Mouse (Mus musculus): ENCODE measurements around the gene Agap2. TPM values are rescaled to one million over a fixed set of nuclear protein-coding genes. Genes with fewer than 3 reads are reported as not detected.

Gene Agap2
- polyA plus RNA-seq, 1 experiment: 15.6 TPM

GRCm38 (mm10) chr10:127092742-127093141, 17.7 kb downstream of the Agap2 start:
- TF ChIP-seq POLR2A (IDR thresholded peaks at IDR 0.05; ENCODE audit: low read depth, low read length) (no peak), CTCF (IDR thresholded peaks at IDR 0.05; ENCODE audit: extremely low read depth, insufficient read length, insufficient replicate concordance, low read depth, low read length) (no peak)
- 39% methylated on average over 4 of the region's 4 CpGs for WGBS
- H3K27ac ChIP-seq (ENCODE audit: insufficient read depth, low read depth, low read length): no peak overlapping the region
- H3K4me1 ChIP-seq (ENCODE audit: control insufficient read depth, insufficient read depth, insufficient read length, low read length): peaks cover 13% of the 10 kb centered on the region
- H3K36me3 ChIP-seq (ENCODE audit: control insufficient read depth, insufficient read depth, low read length): peaks cover 23% of the 10 kb centered on the region
- H3K4me3 ChIP-seq (ENCODE audit: low read depth, low read length): no peak overlapping the region
- peaks cover 15% of the 10 kb centered on the region for H3K27me3 ChIP-seq (ENCODE audit: control insufficient read depth, insufficient read depth, low read length)

DNA sequence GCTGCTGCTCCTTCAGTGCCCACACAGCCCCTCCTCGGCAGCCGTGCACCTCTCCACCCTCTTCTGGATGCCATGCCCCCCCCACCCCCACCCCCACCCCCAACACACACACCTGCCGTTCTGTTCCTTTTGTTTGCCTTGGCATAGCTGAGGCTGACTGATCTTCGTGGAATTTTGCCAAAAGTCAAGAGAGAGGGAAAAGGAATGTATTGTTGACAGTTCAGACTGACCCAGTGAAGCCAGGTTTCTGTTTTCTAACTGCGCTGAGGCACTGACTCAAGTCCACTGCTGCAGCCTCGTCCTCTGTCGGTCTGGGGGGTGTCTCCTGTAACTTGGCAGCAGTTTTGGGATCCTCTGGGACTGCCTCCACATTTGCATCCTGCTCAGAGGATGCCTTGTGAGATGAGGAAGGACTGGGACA, 19.3 kb downstream of the Agap2 start:
- no peak for TF ChIP-seq POLR2A (IDR thresholded peaks at IDR 0.05; ENCODE audit: low read depth, low read length)
- no peak for TF ChIP-seq CTCF (IDR thresholded peaks at IDR 0.05; ENCODE audit: extremely low read depth, insufficient read length, insufficient replicate concordance, low read depth, low read length)
- no peak overlapping the region for H3K27ac ChIP-seq (ENCODE audit: insufficient read depth, low read depth, low read length)
- 12% methylated on average over 7 of the region's 7 CpGs for WGBS
- no peak overlapping the region for H3K4me3 ChIP-seq (ENCODE audit: low read depth, low read length)
- peaks cover 13% of the 10 kb centered on the region for H3K4me1 ChIP-seq (ENCODE audit: control insufficient read depth, insufficient read depth, insufficient read length, low read length)
- H3K36me3 ChIP-seq (ENCODE audit: control insufficient read depth, insufficient read depth, low read length): peaks cover 40% of the 10 kb centered on the region
- H3K27me3 ChIP-seq (ENCODE audit: control insufficient read depth, insufficient read depth, low read length): peaks cover 15% of the 10 kb centered on the region

GRCm38 (mm10) chr10:127098514-127098913, 23.4 kb downstream of the Agap2 start:
- no peaks in the 10 kb centered on the region for H3K4me1 ChIP-seq (ENCODE audit: control insufficient read depth, insufficient read depth, insufficient read length, low read length)
- TF ChIP-seq CTCF (IDR thresholded peaks at IDR 0.05; ENCODE audit: extremely low read depth, insufficient read length, insufficient replicate concordance, low read depth, low read length) (no peak), POLR2A (IDR thresholded peaks at IDR 0.05; ENCODE audit: low read depth, low read length) (no peak)
- no peak overlapping the region for H3K27ac ChIP-seq (ENCODE audit: insufficient read depth, low read depth, low read length)
- peaks cover 48% of the 10 kb centered on the region for H3K36me3 ChIP-seq (ENCODE audit: control insufficient read depth, insufficient read depth, low read length)
- no peaks in the 10 kb centered on the region for H3K27me3 ChIP-seq (ENCODE audit: control insufficient read depth, insufficient read depth, low read length)
- 89% methylated on average over 20 of the region's 20 CpGs for WGBS
- H3K4me3 ChIP-seq (ENCODE audit: low read depth, low read length): no peak overlapping the region

DNA sequence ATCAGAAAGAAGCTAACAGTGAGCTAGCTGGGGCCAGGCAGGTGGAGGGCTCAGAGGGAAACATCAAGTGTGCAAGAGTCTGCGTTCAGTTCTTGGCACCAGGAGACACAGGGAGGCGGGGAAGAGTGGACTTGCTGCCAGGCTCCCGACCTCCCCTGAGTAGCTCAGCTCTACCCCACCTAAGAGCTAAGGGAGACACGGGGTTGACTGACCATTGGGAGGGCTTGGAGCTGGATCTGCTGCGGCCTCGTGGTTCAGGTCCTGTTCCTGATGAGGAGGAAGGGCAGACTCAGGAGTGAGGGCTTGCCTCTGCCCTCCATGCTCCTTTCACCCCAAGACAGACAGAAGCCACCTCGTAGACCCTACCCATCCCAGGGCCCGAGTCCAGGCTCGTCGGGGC, 24.1 kb downstream of the Agap2 start:
- no peaks in the 10 kb centered on the region for H3K27me3 ChIP-seq (ENCODE audit: control insufficient read depth, insufficient read depth, low read length)
- H3K4me1 ChIP-seq (ENCODE audit: control insufficient read depth, insufficient read depth, insufficient read length, low read length): no peaks in the 10 kb centered on the region
- H3K4me3 ChIP-seq (ENCODE audit: low read depth, low read length): no peak overlapping the region
- H3K27ac ChIP-seq (ENCODE audit: insufficient read depth, low read depth, low read length): no peak overlapping the region
- 87% methylated on average over 10 of the region's 10 CpGs for WGBS
- H3K36me3 ChIP-seq (ENCODE audit: control insufficient read depth, insufficient read depth, low read length): peaks cover 48% of the 10 kb centered on the region
- TF ChIP-seq POLR2A (IDR thresholded peaks at IDR 0.05; ENCODE audit: low read depth, low read length): no peak
- no peak for TF ChIP-seq CTCF (IDR thresholded peaks at IDR 0.05; ENCODE audit: extremely low read depth, insufficient read length, insufficient replicate concordance, low read depth, low read length)

GRCm38 (mm10) chr10:127099868-127100267, 24.8 kb downstream of the Agap2 start:
- H3K36me3 ChIP-seq (ENCODE audit: control insufficient read depth, insufficient read depth, low read length): peaks cover 48% of the 10 kb centered on the region
- no peaks in the 10 kb centered on the region for H3K27me3 ChIP-seq (ENCODE audit: control insufficient read depth, insufficient read depth, low read length)
- H3K4me1 ChIP-seq (ENCODE audit: control insufficient read depth, insufficient read depth, insufficient read length, low read length): no peaks in the 10 kb centered on the region
- no peak overlapping the region for H3K4me3 ChIP-seq (ENCODE audit: low read depth, low read length)
- TF ChIP-seq POLR2A (IDR thresholded peaks at IDR 0.05; ENCODE audit: low read depth, low read length): no peak
- TF ChIP-seq CTCF (IDR thresholded peaks at IDR 0.05; ENCODE audit: extremely low read depth, insufficient read length, insufficient replicate concordance, low read depth, low read length): no peak
- WGBS: 89% methylated on average over 15 of the region's 15 CpGs
- H3K27ac ChIP-seq (ENCODE audit: insufficient read depth, low read depth, low read length): no peak overlapping the region

GRCm38 (mm10) chr10:127100414-127100813, 25.3 kb downstream of the Agap2 start:
- no peak for TF ChIP-seq CTCF (IDR thresholded peaks at IDR 0.05; ENCODE audit: extremely low read depth, insufficient read length, insufficient replicate concordance, low read depth, low read length)
- no peak for TF ChIP-seq POLR2A (IDR thresholded peaks at IDR 0.05; ENCODE audit: low read depth, low read length)
- WGBS: 79% methylated on average over 8 of the region's 8 CpGs
- Histone ChIP-seq H3K27me3 (ENCODE audit: control insufficient read depth, insufficient read depth, low read length) (no peaks in the 10 kb centered on the region), H3K4me3 (ENCODE audit: low read depth, low read length) (no peak overlapping the region), H3K36me3 (ENCODE audit: control insufficient read depth, insufficient read depth, low read length) (peaks cover 45% of the 10 kb centered on the region), H3K4me1 (ENCODE audit: control insufficient read depth, insufficient read depth, insufficient read length, low read length) (no peaks in the 10 kb centered on the region), H3K27ac (ENCODE audit: insufficient read depth, low read depth, low read length) (no peak overlapping the region)

GRCm38 (mm10) chr10:127101151-127101550, 26.1 kb downstream of the Agap2 start:
- Histone ChIP-seq H3K27ac (ENCODE audit: insufficient read depth, low read depth, low read length) (no peak overlapping the region), H3K27me3 (ENCODE audit: control insufficient read depth, insufficient read depth, low read length) (no peaks in the 10 kb centered on the region), H3K36me3 (ENCODE audit: control insufficient read depth, insufficient read depth, low read length) (peaks cover 42% of the 10 kb centered on the region), H3K4me3 (ENCODE audit: low read depth, low read length) (no peak overlapping the region), H3K4me1 (ENCODE audit: control insufficient read depth, insufficient read depth, insufficient read length, low read length) (no peaks in the 10 kb centered on the region)
- WGBS: 80% methylated on average over 6 of the region's 6 CpGs
- TF ChIP-seq POLR2A (IDR thresholded peaks at IDR 0.05; ENCODE audit: low read depth, low read length) (no peak), CTCF (IDR thresholded peaks at IDR 0.05; ENCODE audit: extremely low read depth, insufficient read length, insufficient replicate concordance, low read depth, low read length) (no peak)
